Mouse (Mus musculus) neutrophil, adult 59 days (primary cell): ENCODE data around the gene Nenf. TPM values are rescaled to one million over a fixed set of nuclear protein-coding genes. Genes with fewer than 3 reads are reported as not detected.

Experiments
- total RNA-seq, 2 experiments: library from RNA; stranded (reverse); gene quantifications; 1 replicate in 1 of 2; 2 replicates in 1 of 2; pipeline ENCODE4 v1.2.4; 2023

Nenf gene
- total RNA-seq = 1 to 10 TPM; 6.9 to 8.2 TPM

DNA sequence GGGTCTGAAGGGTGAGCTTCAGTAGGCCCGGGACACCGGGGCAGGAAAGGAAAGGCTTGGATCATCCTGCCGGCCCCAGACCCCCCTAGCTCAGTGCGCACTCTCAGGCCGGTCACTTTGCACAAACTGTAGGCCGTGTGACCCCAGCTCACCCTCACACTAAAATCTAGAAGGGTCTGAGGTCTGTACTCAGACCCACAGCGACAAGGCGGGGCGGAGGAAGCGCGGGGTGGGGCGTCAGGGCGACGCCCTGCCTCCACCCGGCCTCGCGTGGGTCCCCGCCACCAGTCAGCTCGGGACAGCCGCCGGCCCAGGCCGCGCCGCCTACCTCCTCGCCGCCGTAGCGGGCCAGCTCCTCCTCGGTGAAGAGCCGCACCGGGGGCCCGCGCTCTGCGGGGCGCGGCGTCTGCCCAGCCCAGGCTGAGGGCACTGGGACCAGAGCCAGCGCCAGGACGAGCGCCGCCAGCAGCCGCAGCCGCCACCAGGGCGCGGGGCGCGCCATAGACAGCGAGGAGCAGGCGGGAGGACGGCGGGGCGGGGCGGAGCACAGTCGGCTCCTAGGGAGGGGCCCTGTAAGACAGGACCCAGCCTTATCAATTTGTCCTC is at the start of gene Nenf:
TSS of gene Nenf (minus strand) at position 604 of the 606 bp plus-strand sequence.

DNA sequence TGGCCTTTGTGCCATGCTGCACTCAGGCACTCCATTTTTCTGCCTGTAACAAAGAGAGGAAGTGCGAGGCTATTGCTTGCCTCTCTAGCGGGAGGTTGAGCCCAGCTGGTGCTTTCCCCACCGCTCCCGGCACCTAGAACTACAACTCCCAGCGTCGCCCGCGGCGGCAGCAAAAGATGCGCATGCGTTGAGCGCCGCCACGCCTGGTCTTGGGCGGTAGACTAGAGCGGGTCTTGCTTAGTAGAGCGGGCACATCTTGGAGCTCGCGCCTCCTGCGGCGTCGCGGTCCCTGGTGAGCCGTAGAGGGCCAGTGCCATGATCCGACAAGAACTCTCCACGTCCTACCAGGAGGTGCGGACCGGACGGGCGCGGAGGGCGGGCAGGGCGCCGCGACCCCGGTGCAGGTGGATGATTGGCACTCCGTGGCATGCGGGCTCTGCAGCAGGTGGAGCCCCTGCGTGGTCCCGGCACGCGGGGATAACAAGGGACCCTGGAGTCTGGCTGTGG is 7.8 kb upstream of the Nenf start, which contains the start of gene Tmem206:
TSS of gene Tmem206 (plus strand) at position 187 of the 507 bp plus-strand sequence.

Other genes starting within 250 kb of the Nenf start
- gene Batf3, start 220.3 kb downstream of the Nenf start, total RNA-seq = 1 to 10 TPM; 1.3 to 3.8 TPM
- 1 to 10 TPM in 1 of 2 experiments, under 1 TPM in 1; 0.88 to 2.5 TPM for gene Fam71a, start 153.4 kb downstream of the Nenf start, total RNA-seq
- gene Atf3, start 100.2 kb downstream of the Nenf start, total RNA-seq = 100 to 1,000 TPM; 289 to 350 TPM
- gene Tmem206, start 7.7 kb upstream of the Nenf start, total RNA-seq = 1 to 10 TPM; 3.1 to 4.7 TPM
- gene Ppp2r5a, start 85.1 kb upstream of the Nenf start, total RNA-seq = 100 to 1,000 TPM; 327 to 351 TPM